Mouse (Mus musculus): ENCODE measurements around the gene Usp54. TPM values are rescaled to one million over a fixed set of nuclear protein-coding genes. Genes with fewer than 3 reads are reported as not detected.

The Usp54 gene
- total RNA-seq, 2 experiments from 2014 or later = 38.6 to 51.9 TPM

- DNase-seq (ENCODE audit: low spot score in 2 of 2) = no peak
Measured at GRCm38 (mm10) chr14:20520179-20520578, 120.7 kb downstream of the Usp54 start.

DNA sequence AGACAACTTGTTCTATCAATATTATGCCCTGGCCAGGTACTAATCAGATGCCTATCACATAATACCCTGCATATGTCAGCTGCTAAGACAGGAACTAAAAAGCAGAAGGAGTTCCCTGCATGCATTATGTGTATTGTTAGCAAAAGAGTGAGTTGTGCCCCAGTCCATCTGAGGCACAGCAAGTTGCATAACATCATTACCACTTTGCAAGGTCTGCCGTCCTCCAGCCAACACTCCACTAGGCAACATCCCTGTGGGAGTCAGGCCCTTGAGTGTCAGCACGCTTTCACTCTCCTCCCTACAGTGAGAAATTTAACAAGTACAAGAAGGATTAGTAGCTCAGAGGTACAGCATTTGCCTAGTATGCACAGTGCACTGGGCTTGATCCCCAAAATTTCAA is 132.4 kb downstream of the Usp54 start:
- DNase-seq (ENCODE audit: low spot score in 2 of 2) = no peak

DNA sequence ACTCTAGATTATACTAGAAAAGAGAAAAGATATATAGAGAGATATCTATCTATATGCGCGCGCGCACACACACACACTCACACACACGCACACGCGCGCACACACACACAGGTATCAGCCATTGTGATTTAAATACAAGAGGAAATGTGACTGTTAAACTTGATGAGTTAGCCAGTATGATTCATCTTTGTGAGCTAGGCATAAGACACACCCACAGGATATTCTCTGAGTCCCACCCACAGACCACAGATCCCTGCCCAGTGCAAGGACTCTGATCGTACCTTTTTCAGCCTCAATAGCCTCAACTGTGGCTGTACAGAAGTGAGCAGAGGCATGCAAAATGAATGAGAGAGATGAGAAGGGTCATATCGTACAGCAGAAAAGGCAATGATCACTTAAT is 137.9 kb downstream of the Usp54 start:
- DNase-seq (ENCODE audit: low spot score in 2 of 2) = no peak

GRCm38 (mm10) chr14:20499982-20500381 is 140.9 kb downstream of the Usp54 start:
- DNase-seq (ENCODE audit: low spot score in 2 of 2) = peak in 1 of 2 experiments; percentile 29

Small RNA genes lying within 50 kb of the gene (microRNA-seq; reads per million reads assigned to microRNA genes)
- 1.4 to 2.3 reads per million in 2 experiments for gene Mir6946

Other genes with a start within 250 kb of the Usp54 start
- gene Mrps16, start 247.4 kb downstream of the Usp54 start, total RNA-seq (2021) = 10 to 100 TPM; 33.3 to 36.5 TPM
- gene Cfap70, start 188.8 kb downstream of the Usp54 start, total RNA-seq (2021) = 1 to 10 TPM in 1 of 2 experiments, under 1 TPM in 1; 0.67 to 1.8 TPM
- gene Anxa7, start 160.9 kb downstream of the Usp54 start, total RNA-seq (2021) = 10 to 100 TPM; 48.4 to 50.6 TPM
- gene Mss51, start 144.2 kb downstream of the Usp54 start, total RNA-seq (2021) = 1 to 10 TPM; 1.0 to 1.8 TPM
- 100 to 1,000 TPM; 373 to 392 TPM for gene Ppp3cb, start 94.5 kb downstream of the Usp54 start, total RNA-seq (2021)
- gene Myoz1, start 15.5 kb upstream of the Usp54 start, total RNA-seq (2021) = not detected
- gene Synpo2l, start 27.3 kb upstream of the Usp54 start, total RNA-seq (2021) = under 1 TPM; 0.35 to 0.57 TPM
- 100 to 1,000 TPM; 106 to 110 TPM for gene Sec24c, start 33.2 kb upstream of the Usp54 start, total RNA-seq (2021)
- gene Fut11, start 53.9 kb upstream of the Usp54 start, total RNA-seq (2021) = 10 to 100 TPM; 18.2 to 18.5 TPM
- 10 to 100 TPM; 48.4 to 51.8 TPM for gene Chchd1, start 61.9 kb upstream of the Usp54 start, total RNA-seq (2021)
- 100 to 1,000 TPM; 142 to 161 TPM for gene Zswim8, start 66.5 kb upstream of the Usp54 start, total RNA-seq (2021)
- 10 to 100 TPM; 14.3 to 18.1 TPM for gene Ndst2, start 93.5 kb upstream of the Usp54 start, total RNA-seq (2021)
- 100 to 1,000 TPM; 186 to 188 TPM for gene Camk2g, start 153.0 kb upstream of the Usp54 start, total RNA-seq (2021)
- 1 to 10 TPM; 3.7 to 4.6 TPM for gene Plau, start 195.6 kb upstream of the Usp54 start, total RNA-seq (2021)

Data from layer of hippocampus, postnatal 14 days (tissue).